Mouse (Mus musculus) CH12.LX (cell line): ENCODE data around the gene Slc25a45. TPM values are rescaled to one million over a fixed set of nuclear protein-coding genes. Genes with fewer than 3 reads are reported as not detected.

Source experiments
- DNase-seq: peaks from one replicate; pipeline ENCODE4 v3.0.0-alpha.2; 2013; ENCODE audit errors: extremely low read depth
- H3K27ac ChIP-seq: 2 replicates; pipeline ENCODE4 v1.5.1; 2012; ENCODE audit warnings: low read depth, mild to moderate bottlenecking, control low read depth, moderate library complexity; ENCODE audit not compliant: insufficient read depth
- H3K27me3 ChIP-seq: replicated peaks from 2 replicates; pipeline ENCODE3; 2012; ENCODE audit warnings: inconsistent platforms
- H3K36me3 ChIP-seq, 2 experiments: replicated peaks in 1 of 2; 2 replicates each; pipeline versions ENCODE3 to v1.6.1; 2012; ENCODE audit warnings: inconsistent platforms in 1 of 2, low read length in 1 of 2, mild to moderate bottlenecking in 1 of 2, mixed read lengths in 1 of 2, moderate library complexity in 1 of 2; ENCODE audit not compliant: control insufficient read depth in 1 of 2, insufficient read depth in 1 of 2
- H3K4me1 ChIP-seq, 2 experiments: 2 replicates each; pipeline ENCODE4 v1.6.1; 2012; ENCODE audit warnings: inconsistent platforms in 1 of 2, moderate library complexity in 1 of 2; ENCODE audit not compliant: insufficient read depth in 2 of 2, control insufficient read depth in 1 of 2
- H3K4me2 ChIP-seq: 2 replicates; pipeline ENCODE4 v1.6.1; 2012; ENCODE audit warnings: low read depth, mild to moderate bottlenecking, control low read depth; ENCODE audit not compliant: poor library complexity, insufficient read depth, severe bottlenecking
- H3K4me3 ChIP-seq, 3 experiments: fragments of 150-350 bp in 1 of 3; sonication (generic) in 1 of 3; replicated peaks in 1 of 3; 2 replicates each; pipeline versions ENCODE3 to v1.5.1; 2011 to 2012; ENCODE audit warnings: low read depth in 2 of 3, low read length in 2 of 3, mild to moderate bottlenecking in 2 of 3, moderate library complexity in 2 of 3, control low read depth in 1 of 3, improper control_type of control experiment in 1 of 3, inconsistent platforms in 1 of 3, mixed read lengths in 1 of 3; ENCODE audit not compliant: poor library complexity in 1 of 3
- H3K79me2 ChIP-seq: replicated peaks from 2 replicates; pipeline ENCODE4 v1.6.1; 2012; ENCODE audit warnings: mild to moderate bottlenecking, moderate library complexity; ENCODE audit not compliant: control insufficient read depth, poor library complexity, insufficient read depth, severe bottlenecking; ENCODE audit errors: extremely low read depth
- H3K9ac ChIP-seq: 2 replicates; pipeline ENCODE4 v1.6.1; 2012; ENCODE audit warnings: low read depth, mild to moderate bottlenecking, control low read depth, moderate library complexity; ENCODE audit not compliant: insufficient read depth
- H3K9me3 ChIP-seq: replicated peaks from 2 replicates; pipeline ENCODE3; 2012; ENCODE audit warnings: low read length, inconsistent platforms, mixed read lengths
- CHD1 ChIP-seq: IDR thresholded peaks from 2 replicates; pipeline ENCODE4 v1.6.1; 2012; ENCODE audit warnings: low read depth, low read length, improper control_type of control experiment, inconsistent platforms
- CHD2 ChIP-seq: IDR thresholded peaks from 2 replicates; pipeline ENCODE4 v1.6.1; 2011; ENCODE audit warnings: low read length, improper control_type of control experiment
- CTCF ChIP-seq, 2 experiments: IDR thresholded peaks in 1 of 2; conservative IDR thresholded peaks in 1 of 2; 2 replicates each; pipeline ENCODE4 v1.5.1; 2011 to 2012; ENCODE audit warnings: low read depth in 2 of 2, low read length in 2 of 2, improper control_type of control experiment in 1 of 2, inconsistent platforms in 1 of 2, mild to moderate bottlenecking in 1 of 2, moderate library complexity in 1 of 2
- E2F4 ChIP-seq: IDR thresholded peaks from 2 replicates; pipeline ENCODE4 v1.6.1; 2011; ENCODE audit warnings: low read depth, low read length, improper control_type of control experiment; ENCODE audit not compliant: insufficient replicate concordance
- GABPA ChIP-seq: IDR thresholded peaks from 2 replicates; pipeline ENCODE4 v1.6.1; 2012; ENCODE audit warnings: low read depth, low read length, improper control_type of control experiment, inconsistent platforms; ENCODE audit not compliant: insufficient replicate concordance
- HCFC1 ChIP-seq: IDR thresholded peaks from 2 replicates; pipeline ENCODE4 v1.6.1; 2012; ENCODE audit warnings: low read depth, mild to moderate bottlenecking, inconsistent platforms, low read length, improper control_type of control experiment
- IRF4 ChIP-seq: IDR thresholded peaks from 2 replicates; pipeline ENCODE4 v1.6.1; 2014; ENCODE audit warnings: low read depth, mild to moderate bottlenecking, inconsistent platforms, low read length, improper control_type of control experiment
- JUN ChIP-seq: IDR thresholded peaks from 2 replicates; pipeline ENCODE4 v1.6.1; 2011; ENCODE audit warnings: low read depth, mild to moderate bottlenecking, low read length, improper control_type of control experiment, moderate library complexity; ENCODE audit not compliant: insufficient read depth
- JUND ChIP-seq: conservative IDR thresholded peaks from 2 replicates; pipeline ENCODE4 v1.6.1; 2011; ENCODE audit warnings: low read depth, low read length, improper control_type of control experiment
- KAT2A ChIP-seq: IDR thresholded peaks from 2 replicates; pipeline ENCODE4 v1.6.1; 2012; ENCODE audit warnings: low read length, improper control_type of control experiment, inconsistent platforms; ENCODE audit not compliant: insufficient replicate concordance
- MAFK ChIP-seq: IDR thresholded peaks from 2 replicates; pipeline ENCODE4 v1.6.1; 2011; ENCODE audit warnings: low read length, improper control_type of control experiment; ENCODE audit not compliant: insufficient replicate concordance
- MAX ChIP-seq: IDR thresholded peaks from 2 replicates; pipeline ENCODE4 v1.6.1; 2011; ENCODE audit warnings: low read length, improper control_type of control experiment
- MEF2A ChIP-seq: IDR thresholded peaks from 2 replicates; pipeline ENCODE4 v1.6.1; 2014; ENCODE audit warnings: low read depth, mild to moderate bottlenecking, inconsistent platforms, low read length, improper control_type of control experiment, borderline replicate concordance
- MXI1 ChIP-seq: IDR thresholded peaks from 2 replicates; pipeline ENCODE4 v1.6.1; 2011; ENCODE audit warnings: mild to moderate bottlenecking, low read depth, low read length, improper control_type of control experiment
- MYC ChIP-seq: IDR thresholded peaks from 2 replicates; pipeline ENCODE4 v1.6.1; 2011; ENCODE audit warnings: low read depth, mild to moderate bottlenecking, improper control_type of control experiment, low read length
- POLR2A ChIP-seq: IDR thresholded peaks from 2 replicates; pipeline ENCODE4 v1.6.1; 2011; ENCODE audit warnings: low read depth, mild to moderate bottlenecking, improper control_type of control experiment, low read length
- POLR2AphosphoS2 ChIP-seq: IDR thresholded peaks from 2 replicates; pipeline ENCODE4 v1.6.1; 2011; ENCODE audit warnings: low read depth, low read length, improper control_type of control experiment
- RAD21 ChIP-seq: IDR thresholded peaks from 2 replicates; pipeline ENCODE4 v1.6.1; 2011; ENCODE audit warnings: low read depth, mild to moderate bottlenecking, low read length, improper control_type of control experiment, moderate library complexity
- RCOR1 ChIP-seq: conservative IDR thresholded peaks from 2 replicates; pipeline ENCODE4 v1.6.1; 2012; ENCODE audit warnings: low read depth, mild to moderate bottlenecking, inconsistent platforms, low read length, improper control_type of control experiment
- SIN3A ChIP-seq: IDR thresholded peaks from 2 replicates; pipeline ENCODE4 v1.6.1; 2012; ENCODE audit warnings: low read length, improper control_type of control experiment, inconsistent platforms
- SMC3 ChIP-seq: IDR thresholded peaks from 2 replicates; pipeline ENCODE4 v1.6.1; 2011; ENCODE audit warnings: low read depth, low read length, improper control_type of control experiment
- TBP ChIP-seq: conservative IDR thresholded peaks from 2 replicates; pipeline ENCODE4 v1.6.1; 2011; ENCODE audit warnings: low read depth, low read length, improper control_type of control experiment
- TCF12 ChIP-seq: IDR thresholded peaks from 2 replicates; pipeline ENCODE4 v1.6.1; 2014; ENCODE audit warnings: low read depth, mild to moderate bottlenecking, inconsistent platforms, low read length, improper control_type of control experiment
- UBTF ChIP-seq: IDR thresholded peaks from 2 replicates; pipeline ENCODE4 v1.6.1; 2012; ENCODE audit warnings: low read depth, mild to moderate bottlenecking, inconsistent platforms, low read length, improper control_type of control experiment, moderate library complexity
- USF1 ChIP-seq: IDR thresholded peaks from 2 replicates; pipeline ENCODE4 v1.6.1; 2014; ENCODE audit warnings: low read depth, mild to moderate bottlenecking, inconsistent platforms, low read length, improper control_type of control experiment
- ZC3H11A ChIP-seq: IDR thresholded peaks from 2 replicates; pipeline ENCODE4 v1.6.1; 2012; ENCODE audit warnings: low read depth, mild to moderate bottlenecking, inconsistent platforms, low read length, improper control_type of control experiment
- ZNF384 ChIP-seq: IDR thresholded peaks from 2 replicates; pipeline ENCODE4 v1.6.1; 2012; ENCODE audit warnings: low read depth, low read length, improper control_type of control experiment, inconsistent platforms
- dilution Hi-C: fragments of 300-500 bp; cut with MboI; formaldehyde crosslinking; loops from 2 replicates; pipeline ENCODE4 v1.14.3; 2020; ENCODE audit warnings: low sequenced_read_pairs; ENCODE audit not compliant: extremely low pct_unique_long_range_greater_than_20kb, extremely low pct_ligation_motif_present
- in situ Hi-C: fragments of 300-500 bp; cut with MboI; formaldehyde crosslinking; loops from 3 replicates; pipeline ENCODE4 v1.14.3; 2019; ENCODE audit warnings: low sequenced_read_pairs, low pct_ligation_motif_present, low pct_unique_long_range_greater_than_20kb, mixed read lengths
- polyA plus RNA-seq: library from polyadenylated mRNA; unstranded; fragments of >175 nt; gene quantifications from 2 replicates; pipeline ENCODE4 v1.2.1, GENCODE M21; 2012; ENCODE audit warnings: low read depth; ENCODE audit not compliant: insufficient read length
- total RNA-seq, 2 experiments: library from RNA; depleted of rRNA; stranded (reverse); fragments of 300-350 nt in 1 of 2; fragments of >200 nt in 1 of 2; gene quantifications; 2 replicates each; pipeline ENCODE4 v1.2.3; 2012 to 2014

Slc25a45 gene
- total and polyA plus RNA-seq, 3 experiments, result 22.7 to 33.0 (median 23.1) TPM

DNA sequence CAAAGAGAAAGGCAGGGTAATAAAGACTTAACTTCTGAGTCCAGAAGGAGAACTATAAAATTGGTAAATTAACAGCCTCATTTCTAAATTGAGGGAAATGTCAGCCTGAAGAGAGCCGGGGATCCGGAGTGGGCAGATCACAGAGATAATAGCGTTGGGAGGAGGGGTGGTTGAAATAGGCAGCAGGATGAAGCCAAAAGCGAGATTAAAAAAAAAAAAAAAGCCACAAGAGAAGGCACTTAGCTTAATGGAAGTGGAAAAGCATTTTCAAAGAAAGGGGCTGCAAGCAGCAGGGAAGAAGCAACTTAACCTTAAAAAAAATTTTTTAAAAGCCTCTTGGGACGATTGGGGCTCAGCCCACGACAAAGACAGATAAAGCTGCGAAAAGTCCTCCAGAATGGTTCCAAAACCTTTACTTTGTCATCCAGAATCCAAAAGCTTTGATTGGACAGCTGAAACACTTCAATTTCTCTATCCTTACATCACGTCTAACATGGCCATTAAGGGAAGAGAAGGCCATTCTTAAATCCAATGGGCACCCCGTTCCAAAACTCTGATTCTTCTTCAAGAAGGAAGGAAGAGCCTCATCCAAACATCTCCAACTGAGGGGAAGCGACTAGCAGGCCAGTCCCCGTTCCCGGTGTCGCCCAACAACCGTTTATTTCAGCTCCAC lies 34.0 kb downstream of the Slc25a45 start:
- Histone ChIP-seq H3K4me1 (peaks cover 11 to 40% of the 10 kb centered on the region in 2 experiments), H3K4me2 (peak overlapping the region; percentile 94), H3K27me3 (no peaks in the 10 kb centered on the region)
- dilution Hi-C loops, result no loop called here
- peak; percentile 10 for DNase-seq
- TF ChIP-seq TBP (no peak), RCOR1 (no peak), POLR2A (no peak), JUND (no peak), MXI1 (no peak; the same call in 1 of the 2 replicates), SMC3 (no peak), HCFC1 (no peak), JUN (no peak), CHD1 (no peak), USF1 (no peak), CHD2 (no peak), SIN3A (0 out of 2 replicates have a peak, but pooled peaks have one; percentile 11), RAD21 (no peak), KAT2A (no peak), ZC3H11A (no peak), ZNF384 (peak; percentile 44; the same call in 1 of the 2 replicates)
- TF ChIP-seq, all 38 proteins: peak for 2
- Histone ChIP-seq H3K9me3 (no peaks in the 10 kb centered on the region), H3K79me2 (peaks cover 60% of the 10 kb centered on the region), H3K4me3 (peak overlapping the region; percentile 90 to 100 (median 93)), H3K27ac (no peak overlapping the region), H3K9ac (peak overlapping the region; percentile 96), H3K36me3 (peaks cover 11 to 45% of the 10 kb centered on the region in 2 experiments)
- in situ Hi-C loops, result no loop called here

- Histone ChIP-seq H3K9ac (peak overlapping the region; percentile 96), H3K4me3 (peak overlapping the region; percentile 90 to 100 (median 93)), H3K27ac (no peak overlapping the region; the same call in 1 of the 2 replicates), H3K4me2 (peak overlapping the region; percentile 94), H3K36me3 (peaks cover 10 to 43% of the 10 kb centered on the region in 2 experiments), H3K79me2 (peaks cover 53% of the 10 kb centered on the region), H3K9me3 (no peaks in the 10 kb centered on the region), H3K4me1 (peaks cover 11 to 40% of the 10 kb centered on the region in 2 experiments), H3K27me3 (no peaks in the 10 kb centered on the region)
- in situ Hi-C loops, result no loop called here
- peak; percentile 99 for DNase-seq
- dilution Hi-C loops, result no loop called here
- TF ChIP-seq RCOR1 (0 out of 2 replicates have a peak, but pooled peaks have one; percentile 38), SIN3A (peak; percentile 66; the same call in 1 of the 2 replicates), MEF2A (peak; percentile 23; the same call in 1 of the 2 replicates), SMC3 (no peak), MYC (no peak; the same call in 1 of the 2 replicates), TBP (peak; percentile 77; the same call in 1 of the 2 replicates), POLR2A (peak; percentile 97), TCF12 (peak; percentile 63; the same call in 1 of the 2 replicates), GABPA (no peak), E2F4 (no peak), KAT2A (no peak), MAFK (no peak), POLR2AphosphoS2 (0 out of 2 replicates have a peak, but pooled peaks have one; percentile 65), IRF4 (peak; percentile 7; the same call in 1 of the 2 replicates), CHD2 (no peak), UBTF (no peak), MAX (peak; percentile 24; the same call in 1 of the 2 replicates), CTCF (conservative IDR thresholded peaks at IDR 0.05 in 1 of 2, IDR thresholded peaks at IDR 0.05 in 1 of 2; ENCODE audit: low read depth in 2 of 2, low read length in 2 of 2) (no peak), MXI1 (peak; percentile 66)
Observed at GRCm38 (mm10) chr19:5912103-5913006, 34.7 kb downstream of the Slc25a45 start.
